In the genomic region with DNA sequence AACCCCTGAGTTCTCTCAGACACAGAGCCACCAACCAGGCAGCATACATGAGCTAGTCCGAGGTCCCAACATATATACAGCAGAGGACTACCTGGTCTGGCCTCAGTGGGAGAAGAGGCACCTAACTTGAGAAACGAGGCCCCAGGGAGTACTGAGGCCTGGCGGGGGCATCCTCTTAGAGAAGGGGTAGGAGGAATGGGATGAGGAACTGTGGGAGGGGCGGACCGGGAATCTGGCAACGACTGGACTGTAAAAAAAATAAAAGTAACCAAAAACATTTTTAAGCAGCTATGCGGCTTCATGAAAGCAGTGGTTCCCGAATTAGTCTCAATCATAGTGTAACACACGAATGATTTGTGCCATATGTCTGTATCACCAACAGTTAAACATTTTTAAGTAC, we compare ENCODE assay signal across 8 mouse cellular contexts. TPM values are rescaled to one million over a fixed set of nuclear protein-coding genes. Genes with fewer than 3 reads are reported as not detected.
DNase-seq lines count a peak whose midpoint lies in the region; ATAC-seq and TF ChIP-seq lines count a peak whose summit lies in the region.

No protein-coding gene starts in this region.

- no peaks in the 10 kb centered on the region for H3K27me3 ChIP-seq in embryonic facial prominence, embryonic 10.5 days (replicated peaks; ENCODE audit: low read depth, poor library complexity, severe bottlenecking)
- no peaks in the 10 kb centered on the region for H3K27me3 ChIP-seq in hindbrain, embryonic 14.5 days (ENCODE audit: control insufficient read depth, insufficient read depth, low read length)

- TF ChIP-seq CTCF in left cerebral cortex, adult 2 months (IDR thresholded peaks at IDR 0.05) = no peak

- H3K9me3 ChIP-seq in embryonic facial prominence, embryonic 10.5 days = no peaks in the 10 kb centered on the region
- no peaks in the 10 kb centered on the region for H3K9me3 ChIP-seq in hindbrain, embryonic 14.5 days (ENCODE audit: control insufficient read depth, low read length)

- H3K27ac ChIP-seq in left cerebral cortex, adult 2 months = peak overlapping the region; percentile 97
- H3K27ac ChIP-seq in embryonic facial prominence, embryonic 10.5 days (replicated peaks) = peak overlapping the region; percentile 91
- H3K27ac ChIP-seq in hindbrain, embryonic 14.5 days = peak overlapping the region; percentile 93

- H3K4me2 ChIP-seq in hindbrain, embryonic 14.5 days (replicated peaks) = peak overlapping the region; percentile 91

- 10% methylated on average over 9 of the region's 9 CpGs for WGBS in embryonic facial prominence, embryonic 10.5 days
- 7% methylated on average over 9 of the region's 9 CpGs for WGBS in hindbrain, embryonic 14.5 days

- H3K4me1 ChIP-seq in embryonic facial prominence, embryonic 10.5 days = peaks cover 17% of the 10 kb centered on the region
- H3K4me1 ChIP-seq in hindbrain, embryonic 14.5 days (replicated peaks; ENCODE audit: control insufficient read depth, insufficient read depth, low read length) = peaks cover 18% of the 10 kb centered on the region

- peak overlapping the region; percentile 87 for H3K4me3 ChIP-seq in left cerebral cortex, adult 2 months
- H3K4me3 ChIP-seq in embryonic facial prominence, embryonic 10.5 days = peak overlapping the region; percentile 78
- H3K4me3 ChIP-seq in hindbrain, embryonic 14.5 days (replicated peaks; ENCODE audit: low read length) = peak overlapping the region; percentile 95

- peaks cover 22% of the 10 kb centered on the region for H3K36me3 ChIP-seq in embryonic facial prominence, embryonic 10.5 days (replicated peaks)
- H3K36me3 ChIP-seq in hindbrain, embryonic 14.5 days (replicated peaks; ENCODE audit: control insufficient read depth, insufficient read depth) = peaks cover 16% of the 10 kb centered on the region

- H3K9ac ChIP-seq in hindbrain, embryonic 14.5 days = peak overlapping the region; percentile 95

- intact Hi-C loops in left cerebral cortex, adult 2 months (cut with DNase I) = loop anchor here (10.0 kb wide), 2 partner anchors 400 to 490 kb away; partner anchors contain the start of gene Mettl9
- intact Hi-C loops in gastrocnemius, postnatal 14 days (cut with DNase I; ENCODE audit: low total_unique reads) = no loop called here

- no peak for DNase-seq in left cerebral cortex, adult 2 months (ENCODE audit: extremely low spot score in 1 of 2, low spot score in 2 of 2)
- no peak for DNase-seq in left cerebral cortex, adult 11 months (ENCODE audit: low spot score)
- peak; percentile 32 for DNase-seq in embryonic facial prominence, embryonic 10.5 days (ENCODE audit: low spot score)
- no peak for DNase-seq in hindbrain, embryonic 14.5 days (ENCODE audit: low spot score)
- DNase-seq in lung, postnatal 10 days = peak; percentile 31
- DNase-seq in right cerebral cortex, postnatal 14 days = no peak
- no peak for DNase-seq in frontal cortex, postnatal 25 days (ENCODE audit: low spot score in 2 of 2)
- no peak for DNase-seq in gastrocnemius, postnatal 14 days

- ATAC-seq in hindbrain, embryonic 14.5 days (ENCODE audit: low FRiP score) = no peak

RNA-seq across cellular contexts. Expression of gene Uqcrc2, which starts 0.7 kb away (rescaled TPM):
- 100 to 1,000 TPM; 234 to 239 TPM for total RNA-seq in left cerebral cortex, adult 2 months (2021)
- polyA plus RNA-seq in embryonic facial prominence, embryonic 10.5 days (2016; fragmentation: Nextera tagmentation; extraction: Ambion mirVana) = 175 and 186 TPM in 2 replicates
- 249 and 268 TPM in 2 replicates for polyA plus RNA-seq in hindbrain, embryonic 14.5 days (2014; fragmentation: Nextera tagmentation; extraction: Ambion mirVana)
- total RNA-seq in gastrocnemius, postnatal 14 days (2021) = 100 to 1,000 TPM; 471 to 589 TPM

RNA-seq across cellular contexts. Expression of gene Pdzd9, which starts 35.8 kb away (rescaled TPM):
- not detected for total RNA-seq in left cerebral cortex, adult 2 months (2021)
- polyA plus RNA-seq in embryonic facial prominence, embryonic 10.5 days (2016; fragmentation: Nextera tagmentation; extraction: Ambion mirVana) = 0.30 and 0.36 TPM in 2 replicates
- 0.43 and 0.76 TPM in 2 replicates for polyA plus RNA-seq in hindbrain, embryonic 14.5 days (2014; fragmentation: Nextera tagmentation; extraction: Ambion mirVana)
- total RNA-seq in gastrocnemius, postnatal 14 days (2021) = under 1 TPM in 1 of 2 experiments, not detected in 1; 0.13 TPM

RNA-seq across cellular contexts. Expression of gene Mosmo, which starts 43.1 kb away (rescaled TPM):
- 10 to 100 TPM; 71.2 to 82.8 TPM for total RNA-seq in left cerebral cortex, adult 2 months (2021)
- polyA plus RNA-seq in embryonic facial prominence, embryonic 10.5 days (2016; fragmentation: Nextera tagmentation; extraction: Ambion mirVana) = 13.3 and 15.1 TPM in 2 replicates
- 13.1 and 13.6 TPM in 2 replicates for polyA plus RNA-seq in hindbrain, embryonic 14.5 days (2014; fragmentation: Nextera tagmentation; extraction: Ambion mirVana)
- total RNA-seq in gastrocnemius, postnatal 14 days (2021) = 10 to 100 TPM; 16.1 to 20.9 TPM

Comparison
In these comparisons a context has a peak if more than half of its experiments do, and no peak if none do; other contexts are left out.
1. DNase-seq: peak in embryonic facial prominence, embryonic 10.5 days (single experiment) and lung, postnatal 10 days (single experiment); none in left cerebral cortex, adult 2 months (0 of 2), left cerebral cortex, adult 11 months (single experiment), hindbrain, embryonic 14.5 days (single experiment), right cerebral cortex, postnatal 14 days (single experiment), frontal cortex, postnatal 25 days (0 of 2) and gastrocnemius, postnatal 14 days (single experiment).
2. Peak in every context shown above with its lines, with median percentiles within 50 percentile points of each other: H3K27ac ChIP-seq and H3K4me3 ChIP-seq.